Mouse (Mus musculus) lung, postnatal 36 days (tissue): Measurements from ENCODE around the gene Asic2.

Experiments
- DNase-seq: peaks from one replicate; pipeline ENCODE4 v3.0.0; 2022; ENCODE audit warnings: mixed read lengths

Gene Asic2

DNA sequence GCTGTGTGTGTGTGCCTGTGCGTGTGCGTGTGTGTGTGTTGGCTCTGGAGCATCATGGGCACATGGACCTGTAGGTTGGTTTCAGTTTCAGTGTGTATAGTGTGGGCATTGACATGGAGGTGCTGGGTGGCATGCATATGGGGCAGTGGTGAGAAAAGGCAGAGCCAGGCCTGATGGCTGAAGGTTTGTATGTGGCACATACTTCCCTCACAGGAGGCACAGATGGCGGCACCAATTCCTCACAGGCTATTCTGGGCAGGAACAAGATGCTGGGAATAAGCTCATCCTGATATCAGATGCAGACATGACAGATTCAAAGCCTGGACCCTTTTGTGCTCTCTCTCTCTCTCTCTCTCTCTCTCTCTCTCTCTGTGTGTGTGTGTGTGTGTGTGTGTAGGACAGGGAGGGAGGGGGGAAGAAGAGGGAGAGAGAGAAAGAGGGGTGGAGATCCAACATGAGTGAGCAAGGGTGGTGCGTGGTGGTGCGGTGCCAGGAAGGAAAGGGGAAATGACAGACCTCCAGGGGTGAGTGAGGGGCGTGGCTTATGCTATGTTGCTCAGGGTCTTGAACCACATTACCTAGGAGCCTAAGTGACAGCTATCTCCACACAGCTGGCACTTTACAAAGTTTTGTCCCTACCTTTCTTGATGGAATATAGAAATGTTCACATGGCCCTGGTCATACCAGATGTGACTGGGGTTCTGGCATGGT lies 1083.6 kb downstream of the Asic2 start:
- DNase-seq: no peak

DNA sequence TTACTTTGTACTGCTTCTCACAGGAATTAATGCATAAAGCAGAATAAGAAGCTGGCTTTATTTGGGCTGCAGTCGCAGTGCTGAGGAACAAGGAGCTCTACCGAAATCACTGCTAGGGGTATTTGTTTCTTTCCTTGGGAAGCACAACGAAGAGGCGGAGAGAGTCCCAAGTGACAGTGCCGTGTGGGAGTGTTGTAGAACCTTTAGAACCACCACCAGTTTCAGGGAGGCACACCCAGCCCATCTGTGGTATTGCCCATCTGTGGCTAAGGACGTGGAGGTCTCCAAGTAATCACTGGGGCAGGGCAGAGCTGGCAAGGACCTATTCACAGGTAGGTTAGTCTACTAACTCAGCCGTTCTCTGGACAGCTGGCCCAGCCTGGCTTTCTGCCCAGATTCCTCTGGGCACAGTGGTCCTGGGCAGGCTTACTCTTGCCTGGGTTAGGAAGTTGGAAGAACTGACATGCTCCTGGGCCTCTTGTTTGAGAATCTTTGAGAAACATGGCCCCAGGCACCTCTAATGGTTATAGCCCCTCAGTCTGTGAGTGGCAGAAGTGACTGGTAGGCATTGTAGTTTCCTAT lies 1085.9 kb downstream of the Asic2 start:
- DNase-seq: no peak

DNA sequence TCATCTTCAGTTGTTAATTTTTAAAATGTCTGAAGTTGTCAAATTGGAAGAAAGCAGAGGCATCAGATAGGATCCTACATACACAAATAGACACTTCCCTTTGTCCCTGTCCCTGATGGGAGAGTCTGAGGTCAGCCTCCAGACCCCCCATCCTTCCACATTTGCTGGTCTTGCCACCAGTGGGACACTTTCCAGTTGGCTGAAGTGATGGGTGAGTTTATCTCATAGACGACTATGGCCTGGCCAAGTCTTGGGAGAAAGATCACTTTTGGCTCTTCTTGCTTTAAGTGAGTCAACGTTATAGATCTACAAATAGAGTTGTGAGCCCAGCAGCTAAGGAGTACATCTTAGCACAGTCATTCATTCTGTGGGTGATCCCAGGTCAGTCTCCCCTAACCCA lies 1090.2 kb downstream of the Asic2 start:
- DNase-seq: no peak

DNA sequence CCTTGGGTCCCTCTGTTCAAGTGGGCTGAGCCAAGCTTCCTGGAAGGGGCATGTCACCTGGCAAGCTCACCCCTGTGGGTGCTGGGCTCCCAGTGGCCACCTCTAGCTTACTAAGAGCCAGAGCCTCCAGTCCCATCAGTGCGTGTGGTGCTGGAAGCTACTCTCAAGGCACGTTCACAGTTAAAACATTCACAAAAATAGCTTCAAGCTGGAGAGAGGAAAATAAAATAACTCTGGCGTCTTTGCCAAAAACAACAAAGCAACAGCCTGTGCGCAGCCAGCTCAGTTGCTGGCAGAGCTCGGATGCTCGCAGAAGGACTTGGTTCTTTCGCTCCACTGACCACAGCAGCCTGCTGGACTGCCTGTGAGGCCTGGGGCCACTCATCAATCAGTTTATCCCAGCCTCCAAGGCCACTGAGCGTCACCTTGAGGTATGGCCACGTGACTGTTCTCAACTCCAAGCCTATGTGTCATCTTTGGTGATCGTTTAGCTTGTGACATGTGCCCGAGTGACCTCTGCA lies 1091.1 kb downstream of the Asic2 start:
- peak; percentile 42 for DNase-seq

DNA sequence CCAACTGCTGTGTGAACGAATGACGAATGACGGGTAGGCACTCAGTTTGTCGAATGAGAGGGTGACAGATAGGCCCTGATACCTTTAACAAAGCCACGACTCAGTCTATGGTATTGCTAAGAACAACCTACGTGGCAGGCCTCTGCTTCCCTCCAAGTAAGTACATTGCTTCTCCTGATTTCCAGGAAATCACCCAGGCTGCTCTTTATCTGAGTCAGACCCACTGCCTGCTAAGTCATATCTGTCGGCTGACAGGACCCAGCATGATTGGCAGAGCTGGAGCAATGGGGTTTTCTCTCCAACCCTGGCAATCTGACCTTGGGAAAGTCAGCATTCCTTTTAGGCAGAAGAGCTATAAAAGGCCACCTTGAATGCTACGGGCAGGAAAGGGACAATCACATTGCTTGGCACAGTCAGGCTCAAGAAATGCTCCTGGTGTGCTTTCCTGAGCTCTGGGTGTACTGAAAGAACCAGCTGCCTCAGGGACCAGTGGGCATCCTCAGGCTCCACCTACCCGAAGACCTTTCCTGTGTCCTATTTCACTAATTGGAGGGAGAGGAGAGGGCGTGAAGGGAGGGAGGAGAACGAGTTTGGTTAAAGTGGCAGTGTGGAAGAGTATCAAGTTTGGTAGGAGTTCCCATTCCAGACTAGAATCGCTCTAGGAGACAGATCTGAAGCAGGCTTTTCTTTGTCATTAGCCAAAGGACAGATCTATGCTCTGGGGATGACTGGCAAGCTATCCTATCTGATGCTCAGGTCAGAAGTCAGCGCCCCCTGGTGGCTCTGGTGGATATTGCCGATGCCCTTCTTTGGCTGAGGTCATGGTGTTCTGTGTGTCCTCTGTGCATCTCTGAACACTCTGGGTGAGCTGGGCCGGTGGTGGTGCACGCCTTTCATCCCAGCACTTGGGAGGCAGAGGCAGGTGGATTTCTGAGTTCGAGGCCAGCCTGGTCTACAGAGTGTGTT lies 1095.5 kb downstream of the Asic2 start:
- DNase-seq: peak; percentile 88

DNA sequence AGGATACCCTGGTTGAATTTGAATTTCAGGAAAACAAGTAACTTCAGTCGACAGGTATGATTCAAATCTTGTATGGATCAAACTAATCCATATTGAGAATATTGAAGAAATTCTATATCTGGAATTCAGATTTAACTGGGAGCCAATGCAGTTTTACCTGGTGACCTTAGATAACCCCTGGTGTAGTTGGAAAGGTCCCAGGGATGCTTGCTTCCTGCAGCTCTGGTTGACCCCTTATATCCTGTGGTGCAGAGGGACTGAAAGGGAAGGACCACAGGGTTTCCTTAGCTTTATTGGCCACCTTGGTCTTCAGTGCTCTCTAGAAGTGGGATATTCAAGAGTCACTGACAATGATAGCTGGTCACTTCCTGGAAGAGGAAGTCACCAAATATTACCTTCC lies 1100.2 kb downstream of the Asic2 start:
- DNase-seq: no peak

DNA sequence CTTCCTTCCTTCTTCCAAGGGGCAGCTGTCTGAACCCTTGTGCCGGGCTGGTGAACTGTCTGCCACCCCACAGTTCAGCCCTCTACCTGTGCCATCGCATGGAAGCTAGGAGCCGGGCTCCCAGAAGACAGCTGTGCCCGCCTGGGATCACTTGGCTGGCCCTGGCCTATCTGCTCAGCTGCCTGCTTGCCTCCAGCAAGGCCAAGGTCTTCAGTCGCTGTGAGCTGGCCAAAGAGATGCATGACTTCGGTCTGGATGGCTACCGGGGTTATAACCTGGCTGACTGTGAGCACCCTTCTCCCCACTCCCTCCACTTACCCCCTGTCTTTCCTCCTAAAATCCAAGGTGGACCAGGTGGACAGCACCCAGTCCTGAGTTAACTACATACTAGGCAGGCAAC lies 1105.3 kb downstream of the Asic2 start:
- DNase-seq: no peak

DNA sequence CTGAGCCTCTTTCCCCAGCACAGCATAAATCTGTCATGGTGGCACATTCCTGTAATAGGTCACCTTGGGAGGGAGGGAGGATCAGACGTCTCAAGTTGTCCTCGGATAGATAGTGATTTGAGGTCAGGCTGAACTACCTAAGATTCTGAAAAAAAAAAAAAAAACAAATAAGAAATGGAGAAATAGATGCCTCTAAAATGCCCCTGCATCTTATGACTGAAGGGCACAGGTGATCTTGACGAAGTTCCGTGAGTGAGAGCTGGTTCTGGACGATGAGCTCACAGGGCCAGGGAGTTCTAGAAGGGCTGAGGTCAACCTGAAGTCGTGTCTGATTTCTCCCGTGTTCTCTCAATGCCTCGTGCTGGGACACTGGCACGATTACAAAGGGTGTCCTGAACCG lies 1110.2 kb downstream of the Asic2 start, which contains the start of gene Spaca3:
Spaca3 (plus strand) TSS at position 301 of the 400 bp plus-strand sequence.
- DNase-seq: no peak

DNA sequence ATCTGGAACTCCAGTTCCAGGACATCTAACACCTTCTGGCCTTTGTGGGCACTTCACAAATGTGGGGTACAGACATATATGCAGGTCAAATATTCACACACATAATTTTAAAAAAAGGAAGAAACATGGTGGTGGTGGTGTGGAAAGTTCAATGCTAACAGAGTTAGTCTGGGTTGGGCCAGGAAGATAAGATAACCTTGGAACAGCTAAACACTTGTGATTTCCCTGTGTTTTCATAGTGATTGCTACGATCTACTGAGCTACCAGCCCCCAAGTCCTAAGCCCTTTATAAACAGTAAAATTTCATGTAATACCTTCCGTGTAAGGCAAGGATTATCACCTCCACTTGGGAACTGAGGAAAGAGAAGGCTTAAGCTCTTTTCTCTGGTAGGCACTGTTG lies 1111.4 kb downstream of the Asic2 start:
- DNase-seq: no peak

DNA sequence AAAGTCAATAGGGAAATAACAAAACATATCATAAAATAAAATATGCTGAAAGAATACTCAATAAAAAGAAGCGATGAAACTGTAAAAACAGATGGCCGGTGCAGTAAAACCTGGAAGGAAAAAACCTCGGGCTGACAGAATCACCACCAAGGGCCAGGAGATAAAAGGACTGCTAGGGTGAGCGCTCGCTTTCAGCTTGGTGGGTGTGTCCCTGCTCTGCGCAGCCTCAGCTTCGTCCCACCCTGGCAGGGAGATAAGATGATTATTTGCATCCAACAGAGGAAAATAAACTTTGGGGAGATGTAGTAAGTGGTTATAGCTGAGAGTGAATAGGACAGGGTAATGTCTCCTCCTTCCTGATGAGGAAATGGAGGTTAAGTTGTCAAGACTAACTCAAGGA lies 1113.3 kb downstream of the Asic2 start:
- no peak for DNase-seq

DNA sequence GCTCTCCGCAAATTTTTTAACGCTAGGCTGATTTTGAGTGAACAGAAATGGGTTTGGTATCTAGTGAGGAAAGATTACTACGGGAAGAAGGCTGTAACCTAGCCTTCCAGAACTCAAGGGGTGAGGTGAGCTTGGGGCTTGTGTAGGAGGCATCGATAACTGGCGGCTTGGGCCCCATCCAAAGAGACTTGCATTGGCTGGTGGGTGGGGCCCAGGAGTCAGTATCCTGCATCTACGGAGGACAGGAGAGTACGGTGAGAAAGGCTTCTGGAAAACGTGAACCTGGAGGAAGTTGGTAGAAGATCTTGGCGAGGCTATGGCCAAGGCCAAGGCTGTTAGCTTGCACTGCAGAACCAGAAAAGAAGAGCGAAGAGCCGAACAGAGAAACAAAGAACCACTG lies 1113.8 kb downstream of the Asic2 start:
- DNase-seq: no peak

DNA sequence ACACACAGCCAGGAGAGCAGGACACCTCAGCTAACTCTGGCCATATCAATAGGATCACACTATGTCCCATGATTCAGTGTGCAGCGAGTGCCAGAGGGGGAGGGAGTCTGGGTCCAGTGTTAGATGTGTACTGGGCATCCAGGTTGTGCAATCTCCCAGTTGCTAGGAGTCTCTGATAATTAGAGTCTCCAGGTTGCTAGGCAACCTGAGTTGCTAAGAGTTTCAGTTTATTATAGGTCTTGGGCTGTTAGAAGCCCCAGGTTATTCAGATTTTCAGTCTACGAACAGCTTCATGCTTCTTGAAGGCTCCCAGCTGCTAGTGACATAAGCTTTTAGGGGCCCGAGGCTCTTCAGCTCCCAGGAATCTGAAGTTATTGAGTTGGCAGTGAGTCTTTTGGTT lies 1115.2 kb downstream of the Asic2 start:
- peak; percentile 77 for DNase-seq

DNA sequence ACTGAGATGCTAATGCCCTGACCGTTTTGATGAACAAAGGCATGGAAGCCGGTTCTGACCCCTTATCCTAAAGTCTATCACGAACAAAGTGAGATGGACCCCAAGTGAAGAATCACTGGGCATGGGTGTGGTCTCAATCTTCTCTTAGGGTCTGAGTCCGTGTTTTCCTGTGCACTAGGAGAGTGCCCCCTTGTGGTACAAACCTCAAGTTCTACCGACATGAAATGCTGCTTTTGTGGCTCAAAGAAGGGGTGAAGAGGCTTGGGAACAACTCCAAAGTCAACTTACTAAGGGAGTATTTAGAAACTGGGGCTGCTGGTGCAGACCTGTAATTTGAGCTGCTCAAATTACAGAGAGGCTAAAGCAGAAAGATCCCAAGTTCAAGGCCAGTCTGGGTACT lies 1116.4 kb downstream of the Asic2 start:
- peak; percentile 79 for DNase-seq

DNA sequence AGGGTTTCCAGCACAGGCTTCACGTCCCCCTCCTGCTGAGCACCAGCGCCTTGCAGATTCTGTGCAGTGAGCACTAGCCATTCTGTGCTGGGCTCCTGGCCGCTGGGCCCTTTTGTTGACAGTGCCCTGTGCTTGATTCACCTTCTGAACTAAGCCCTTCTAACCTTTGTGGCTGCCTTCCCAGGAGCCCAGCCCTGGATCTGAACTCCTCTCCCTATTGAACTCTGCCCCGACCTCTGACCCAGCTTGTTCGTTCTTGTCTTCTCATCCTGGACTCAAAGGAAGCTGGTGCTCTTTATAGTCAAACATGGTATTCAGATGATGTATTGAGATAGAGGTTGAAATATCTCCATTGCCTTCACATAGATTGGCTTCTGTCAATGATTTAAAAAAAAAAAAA lies 1120.1 kb downstream of the Asic2 start:
- no peak for DNase-seq

DNA sequence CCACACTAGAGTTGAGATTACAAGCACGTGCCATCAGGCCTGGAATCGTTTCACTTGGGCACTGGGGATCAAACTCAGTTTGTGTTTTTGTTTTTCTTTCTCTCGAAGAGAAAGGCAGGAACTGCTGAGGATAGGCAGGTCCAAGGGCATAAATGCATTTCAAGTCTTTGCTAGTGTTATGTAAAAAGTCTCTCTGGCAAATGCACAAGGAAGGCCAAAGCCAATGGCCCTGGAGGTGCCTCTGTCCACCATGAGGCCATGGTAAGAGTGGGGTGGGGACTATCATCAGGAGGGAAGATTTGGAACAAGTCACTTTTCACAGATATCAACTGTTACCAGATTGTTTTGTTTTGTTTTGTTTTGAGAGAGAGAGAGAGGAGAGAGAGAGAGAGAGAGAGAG lies 1122.1 kb downstream of the Asic2 start:
- DNase-seq: no peak

DNA sequence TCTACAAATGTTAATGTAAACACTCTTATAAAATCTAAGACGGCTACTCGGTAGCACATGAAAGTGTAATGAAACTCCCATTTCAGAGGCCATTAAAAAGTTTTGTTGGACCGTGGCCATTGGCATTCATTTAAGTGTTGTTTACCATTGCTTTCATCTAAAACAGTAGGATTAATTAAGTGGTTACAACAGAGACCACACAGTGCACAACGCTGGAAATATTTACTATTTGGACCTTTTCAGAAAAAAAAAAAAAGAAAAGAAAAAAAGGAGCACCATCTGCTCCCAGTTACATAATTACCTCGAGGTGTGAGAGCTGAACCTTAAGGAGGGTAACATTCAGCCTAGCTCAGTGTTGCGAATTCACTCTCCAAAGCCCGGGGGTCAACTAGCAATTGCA lies 1122.8 kb downstream of the Asic2 start:
- peak; percentile 42 for DNase-seq

DNA sequence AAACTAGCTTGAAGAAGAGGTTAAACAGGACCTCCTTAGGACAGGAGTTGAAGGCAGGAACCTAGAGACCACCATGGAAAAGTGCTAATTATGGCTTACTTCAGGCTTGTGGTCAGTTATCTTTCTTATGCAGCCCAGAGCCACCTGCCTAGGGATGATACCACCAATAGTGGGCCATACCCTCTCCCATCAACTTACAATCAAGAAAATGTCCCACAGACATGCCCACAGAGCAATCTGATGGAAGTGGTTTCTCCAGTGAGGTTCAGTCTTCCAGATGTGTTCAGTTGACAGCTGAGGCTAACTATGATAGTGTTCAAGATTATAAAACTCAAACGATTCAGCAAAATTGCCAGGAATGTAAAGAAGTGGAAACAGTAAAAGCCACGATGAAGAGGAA lies 1124.8 kb downstream of the Asic2 start:
- DNase-seq: no peak

DNA sequence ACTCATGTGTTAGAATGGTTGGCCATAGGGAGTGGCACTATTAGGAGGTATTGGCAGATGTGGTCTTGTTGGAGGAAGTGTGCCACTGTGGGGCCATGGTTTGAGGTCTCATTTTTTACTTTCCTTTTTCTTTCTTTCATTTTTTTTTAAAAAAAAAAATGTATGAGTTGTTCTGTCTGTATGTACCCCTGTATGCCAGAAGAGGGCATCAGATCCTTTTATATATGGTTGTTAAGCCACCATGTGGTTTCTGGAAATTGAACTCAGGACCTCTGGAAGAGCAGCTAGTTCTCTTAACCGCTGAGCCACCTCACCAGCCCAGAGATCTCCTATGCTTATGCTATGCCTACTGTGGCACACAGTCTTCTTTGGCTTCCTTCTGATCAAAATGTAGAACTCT lies 1129.5 kb downstream of the Asic2 start:
- DNase-seq: no peak

DNA sequence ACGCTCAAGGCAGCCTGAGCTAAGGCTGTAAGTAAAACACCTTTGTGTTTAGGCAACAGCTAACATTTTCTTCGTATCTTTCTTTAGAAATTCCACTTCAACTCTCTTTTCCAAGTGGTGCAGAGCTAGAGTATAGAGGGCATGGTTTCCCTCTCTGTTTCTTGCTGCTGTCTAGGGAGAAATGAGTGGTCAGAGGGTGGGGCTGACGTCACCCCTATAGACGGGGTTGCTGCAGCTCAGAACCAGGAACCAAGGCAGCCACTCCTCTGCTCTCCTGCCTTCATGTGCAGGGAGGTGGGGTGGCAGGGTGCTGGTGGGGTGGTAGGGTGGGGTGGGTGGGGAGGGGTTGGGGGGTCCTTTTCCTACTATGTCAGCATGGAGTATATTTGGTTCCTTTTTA lies 1132.4 kb downstream of the Asic2 start:
- DNase-seq: no peak

DNA sequence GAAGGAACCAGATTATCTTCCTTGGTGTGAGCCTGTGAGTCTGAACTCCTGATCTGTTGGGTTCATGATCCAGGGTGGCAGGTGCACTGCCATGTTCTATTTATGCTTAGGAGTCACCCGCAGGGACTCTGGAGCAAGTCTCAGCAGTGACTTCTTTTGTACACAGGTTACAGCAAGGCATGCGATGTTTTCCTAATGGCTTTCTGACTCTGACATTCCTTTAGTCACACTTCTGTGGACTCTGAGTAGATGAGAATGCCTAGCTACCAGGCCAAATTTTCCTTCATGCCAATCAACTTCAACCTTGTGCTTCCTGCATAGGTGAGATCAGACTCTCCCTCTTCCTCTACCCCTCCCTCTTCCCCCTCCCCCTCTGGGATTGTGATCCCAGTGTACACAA lies 1132.9 kb downstream of the Asic2 start:
- DNase-seq: no peak
